ENCODE assay signal across 19 mouse cellular contexts in the genomic region with DNA sequence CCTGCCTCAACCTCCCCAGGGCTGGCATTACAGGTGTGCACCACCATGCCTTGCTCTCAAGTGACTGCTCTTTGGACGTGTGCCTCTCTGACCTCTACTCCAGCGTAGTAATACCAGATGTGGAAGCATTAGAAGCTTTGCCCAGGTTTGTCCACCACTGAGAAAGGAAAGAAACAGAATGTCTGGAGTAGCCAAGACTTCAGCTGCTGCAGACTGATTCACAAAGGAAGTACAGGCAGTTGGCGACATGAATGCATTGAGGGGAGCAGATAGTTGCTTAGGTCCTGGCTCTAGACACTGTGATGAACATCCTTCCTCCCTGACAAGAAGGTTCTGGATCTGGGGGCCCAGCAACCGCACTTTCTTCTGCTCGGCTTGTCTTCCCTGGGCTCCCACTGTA. TPM values are rescaled to one million over a fixed set of nuclear protein-coding genes. Genes with fewer than 3 reads are reported as not detected.
DNase-seq lines count a peak whose midpoint lies in the region; ATAC-seq lines count a peak whose summit lies in the region.
"Had no signal": no experiment of that assay in that cellular context is flagged by ENCODE, and none has a peak within 500 bp of the region (broad histone marks: within the 10 kb centered on the region; RNA-seq: fewer than 3 reads in every experiment).

No protein-coding gene starts in this region.

- no peaks in the 10 kb centered on the region for H3K36me3 ChIP-seq in lung, embryonic 15.5 days
- no peaks in the 10 kb centered on the region for H3K36me3 ChIP-seq in limb, embryonic 12.5 days
- no peaks in the 10 kb centered on the region for H3K36me3 ChIP-seq in stomach, embryonic 16.5 days (ENCODE audit: control insufficient read depth, insufficient read depth, low read length)
- no peaks in the 10 kb centered on the region for H3K36me3 ChIP-seq in forebrain, embryonic 15.5 days
- H3K36me3 ChIP-seq: midbrain, embryonic 10.5 days had no signal

- no peaks in the 10 kb centered on the region for H3K9me3 ChIP-seq in lung, embryonic 15.5 days
- H3K9me3 ChIP-seq in limb, embryonic 12.5 days: no peaks in the 10 kb centered on the region
- no peaks in the 10 kb centered on the region for H3K9me3 ChIP-seq in stomach, embryonic 16.5 days (replicated peaks; ENCODE audit: control insufficient read depth, low read length)
- no peaks in the 10 kb centered on the region for H3K9me3 ChIP-seq in forebrain, embryonic 15.5 days
- H3K9me3 ChIP-seq: midbrain, embryonic 10.5 days had no signal

- H3K27me3 ChIP-seq in lung, embryonic 15.5 days: no peaks in the 10 kb centered on the region
- peaks cover 13% of the 10 kb centered on the region for H3K27me3 ChIP-seq in limb, embryonic 12.5 days
- H3K27me3 ChIP-seq in stomach, embryonic 16.5 days (ENCODE audit: control insufficient read depth, insufficient read depth, low read length): no peaks in the 10 kb centered on the region
- peaks cover 9% of the 10 kb centered on the region; the same call in 1 of the 2 replicates for H3K27me3 ChIP-seq in forebrain, embryonic 15.5 days

- H3K27ac ChIP-seq in lung, embryonic 15.5 days: 0 out of 2 replicates have a peak overlapping the region, but pooled peaks have one; percentile 58
- H3K27ac ChIP-seq in limb, embryonic 12.5 days: no peak overlapping the region
- H3K27ac ChIP-seq in stomach, embryonic 16.5 days (ENCODE audit: low read length): peak overlapping the region; percentile 73
- H3K27ac ChIP-seq in forebrain, embryonic 15.5 days (replicated peaks): no peak overlapping the region
- H3K27ac ChIP-seq: gastrocnemius, adult 2 months; hindbrain, postnatal 0 days; layer of hippocampus, adult 2 months; macrophage; midbrain, embryonic 10.5 days had no signal

- 38% methylated on average over 5 of the region's 5 CpGs for WGBS in lung, embryonic 15.5 days
- 50% methylated on average over 5 of the region's 5 CpGs for WGBS in limb, embryonic 12.5 days
- WGBS in stomach, embryonic 16.5 days: 46% methylated on average over 5 of the region's 5 CpGs
- 71% methylated on average over 5 of the region's 5 CpGs for WGBS in forebrain, embryonic 15.5 days

- no peak for ATAC-seq in cerebellum, adult (ENCODE audit: insufficient number of reproducible peaks, low FRiP score, low TSS enrichment)
- no peak for ATAC-seq in lung, embryonic 15.5 days (ENCODE audit: borderline replicate concordance, extremely low read depth, low FRiP score, low TSS enrichment)
- no peak for ATAC-seq in limb, embryonic 12.5 days (ENCODE audit: insufficient number of reproducible peaks, insufficient read depth, low FRiP score, low TSS enrichment, low read depth)
- ATAC-seq in stomach, embryonic 16.5 days (ENCODE audit: insufficient read depth, low FRiP score): no peak
- no peak for ATAC-seq in forebrain, embryonic 15.5 days (replicated peaks)
- ATAC-seq: hindbrain, postnatal 0 days had no signal

- no peak overlapping the region for H3K4me2 ChIP-seq in lung, embryonic 15.5 days
- H3K4me2 ChIP-seq in limb, embryonic 12.5 days: no peak overlapping the region
- H3K4me2 ChIP-seq in stomach, embryonic 16.5 days (ENCODE audit: low read depth, low read length): no peak overlapping the region
- no peak overlapping the region for H3K4me2 ChIP-seq in forebrain, embryonic 15.5 days (replicated peaks)

- peaks cover 26% of the 10 kb centered on the region for H3K4me1 ChIP-seq in lung, embryonic 15.5 days
- H3K4me1 ChIP-seq in limb, embryonic 12.5 days (replicated peaks): peaks cover 24% of the 10 kb centered on the region
- H3K4me1 ChIP-seq in stomach, embryonic 16.5 days (ENCODE audit: control insufficient read depth, insufficient read depth, low read length): peaks cover 12% of the 10 kb centered on the region
- peaks cover 10% of the 10 kb centered on the region for H3K4me1 ChIP-seq in forebrain, embryonic 15.5 days

- peak; percentile 22 for DNase-seq in cerebellum, adult 11-12 months
- DNase-seq in lung, postnatal 10 days: no peak
- no peak for DNase-seq in spleen, postnatal 14 days (ENCODE audit: low spot score in 2 of 2)
- DNase-seq: cerebellum, adult 8-10 months; gastrocnemius, adult 2 months; heart, adult 18-20 months; heart, postnatal 4 days; kidney, adult 18-20 months; retina, postnatal 1 day; thymus, adult 2 months had no signal

- no peak overlapping the region for H3K4me3 ChIP-seq in lung, embryonic 15.5 days
- no peak overlapping the region for H3K4me3 ChIP-seq in limb, embryonic 12.5 days (replicated peaks)
- H3K4me3 ChIP-seq in stomach, embryonic 16.5 days (replicated peaks; ENCODE audit: low read length): no peak overlapping the region
- H3K4me3 ChIP-seq in forebrain, embryonic 15.5 days: no peak overlapping the region
- H3K4me3 ChIP-seq: gastrocnemius, adult 2 months; layer of hippocampus, adult 2 months; midbrain, embryonic 10.5 days had no signal

- no peak overlapping the region for H3K9ac ChIP-seq in lung, embryonic 15.5 days
- H3K9ac ChIP-seq in limb, embryonic 12.5 days (replicated peaks): 0 out of 2 replicates have a peak overlapping the region, but pooled peaks have one; percentile 27
- H3K9ac ChIP-seq in stomach, embryonic 16.5 days (ENCODE audit: low read length): no peak overlapping the region
- H3K9ac ChIP-seq in forebrain, embryonic 15.5 days (replicated peaks): no peak overlapping the region

RNA-seq across cellular contexts. Expression of gene Maco1, which starts 2.9 kb away (rescaled TPM):
- polyA plus RNA-seq in lung, embryonic 15.5 days (2015; fragmentation: Nextera tagmentation; extraction: Ambion mirVana): 36.1 and 39.9 TPM in 2 replicates
- 59.0 and 60.7 TPM in 2 replicates for polyA plus RNA-seq in limb, embryonic 12.5 days (2016; fragmentation: Nextera tagmentation; extraction: Ambion mirVana)
- 30.6 and 30.8 TPM in 2 replicates for polyA plus RNA-seq in stomach, embryonic 16.5 days (2015; fragmentation: Nextera tagmentation; extraction: Ambion mirVana)
- 111 and 112 TPM in 2 replicates for polyA plus RNA-seq in forebrain, embryonic 15.5 days (2015; fragmentation: Nextera tagmentation; extraction: Ambion mirVana)

RNA-seq across cellular contexts. Expression of gene Rhd, which starts 8.3 kb away (rescaled TPM):
- 2.3 and 5.4 TPM in 2 replicates for polyA plus RNA-seq in lung, embryonic 15.5 days (2015; fragmentation: Nextera tagmentation; extraction: Ambion mirVana)
- polyA plus RNA-seq in limb, embryonic 12.5 days (2016; fragmentation: Nextera tagmentation; extraction: Ambion mirVana): 7.8 TPM in 2 replicates
- 20.8 and 23.5 TPM in 2 replicates for polyA plus RNA-seq in stomach, embryonic 16.5 days (2015; fragmentation: Nextera tagmentation; extraction: Ambion mirVana)
- 0.41 and 0.47 TPM in 2 replicates for polyA plus RNA-seq in forebrain, embryonic 15.5 days (2015; fragmentation: Nextera tagmentation; extraction: Ambion mirVana)
- polyA plus RNA-seq: macrophage had no signal

RNA-seq across cellular contexts. Expression of gene Tmem50a, which starts 58.8 kb away (rescaled TPM):
- polyA plus RNA-seq in lung, embryonic 15.5 days (2015; fragmentation: Nextera tagmentation; extraction: Ambion mirVana): 172 and 184 TPM in 2 replicates
- 156 and 159 TPM in 2 replicates for polyA plus RNA-seq in limb, embryonic 12.5 days (2016; fragmentation: Nextera tagmentation; extraction: Ambion mirVana)
- polyA plus RNA-seq in stomach, embryonic 16.5 days (2015; fragmentation: Nextera tagmentation; extraction: Ambion mirVana): 177 TPM in 2 replicates
- polyA plus RNA-seq in forebrain, embryonic 15.5 days (2015; fragmentation: Nextera tagmentation; extraction: Ambion mirVana): 193 and 194 TPM in 2 replicates

Comparison
In these comparisons a context has a peak if more than half of its experiments do, and no peak if none do; other contexts are left out.
1. H3K27ac ChIP-seq: peak in lung, embryonic 15.5 days (single experiment) and stomach, embryonic 16.5 days (single experiment); none in limb, embryonic 12.5 days (single experiment) and forebrain, embryonic 15.5 days (single experiment).